Mouse (Mus musculus) cerebellum, adult 8-10 months (tissue): ENCODE measurements around the gene Trf.
"Not testable (repeated sequence)": the region's sequence is repeated elsewhere in the genome, so short reads cannot be mapped to it uniquely, and the experiment has no call there.

Source experiments
- DNase-seq: peaks from one replicate; pipeline ENCODE4 v3.0.0; 2022

Gene Trf

DNA sequence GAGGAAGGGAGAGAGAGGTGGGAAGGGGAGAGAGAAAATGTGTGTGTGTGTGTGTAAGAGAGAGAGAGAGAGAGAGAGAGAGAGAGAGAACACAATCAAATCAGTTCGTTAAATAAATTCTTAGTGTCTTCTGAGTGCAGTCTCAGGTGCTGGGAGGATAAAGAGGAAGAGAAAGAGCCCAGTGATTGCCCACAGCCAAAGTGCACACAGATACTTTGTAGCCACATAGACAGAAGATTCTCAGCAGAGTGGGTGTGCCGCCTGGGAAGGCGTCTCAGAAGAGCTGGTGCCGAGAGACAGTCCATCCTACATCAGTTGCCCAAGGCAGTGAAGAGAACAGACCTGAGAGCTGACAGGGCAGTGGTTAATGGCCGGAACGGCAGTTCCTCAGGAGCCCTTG is 16.0 kb downstream of the Trf start:
- DNase-seq = no peak

DNA sequence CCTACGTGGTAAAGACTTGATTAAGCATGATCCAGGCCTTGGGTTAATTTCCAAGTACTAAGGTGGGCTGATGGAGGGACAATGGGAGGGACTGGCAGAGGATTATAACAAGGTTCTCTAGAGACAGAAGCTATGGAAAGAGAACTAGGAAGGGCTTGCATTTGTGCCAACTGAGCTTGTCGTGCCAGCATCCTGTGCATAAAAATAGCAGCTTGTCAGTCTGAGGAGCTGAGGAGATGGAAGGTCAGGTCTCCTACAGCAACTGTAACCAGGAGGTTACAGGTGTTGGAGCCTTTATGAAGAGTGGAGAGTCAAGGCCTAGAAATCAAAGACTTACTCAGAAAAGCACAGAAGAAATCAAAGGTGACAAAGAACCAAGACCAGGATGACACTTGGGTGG is 16.6 kb downstream of the Trf start:
- DNase-seq = no peak

DNA sequence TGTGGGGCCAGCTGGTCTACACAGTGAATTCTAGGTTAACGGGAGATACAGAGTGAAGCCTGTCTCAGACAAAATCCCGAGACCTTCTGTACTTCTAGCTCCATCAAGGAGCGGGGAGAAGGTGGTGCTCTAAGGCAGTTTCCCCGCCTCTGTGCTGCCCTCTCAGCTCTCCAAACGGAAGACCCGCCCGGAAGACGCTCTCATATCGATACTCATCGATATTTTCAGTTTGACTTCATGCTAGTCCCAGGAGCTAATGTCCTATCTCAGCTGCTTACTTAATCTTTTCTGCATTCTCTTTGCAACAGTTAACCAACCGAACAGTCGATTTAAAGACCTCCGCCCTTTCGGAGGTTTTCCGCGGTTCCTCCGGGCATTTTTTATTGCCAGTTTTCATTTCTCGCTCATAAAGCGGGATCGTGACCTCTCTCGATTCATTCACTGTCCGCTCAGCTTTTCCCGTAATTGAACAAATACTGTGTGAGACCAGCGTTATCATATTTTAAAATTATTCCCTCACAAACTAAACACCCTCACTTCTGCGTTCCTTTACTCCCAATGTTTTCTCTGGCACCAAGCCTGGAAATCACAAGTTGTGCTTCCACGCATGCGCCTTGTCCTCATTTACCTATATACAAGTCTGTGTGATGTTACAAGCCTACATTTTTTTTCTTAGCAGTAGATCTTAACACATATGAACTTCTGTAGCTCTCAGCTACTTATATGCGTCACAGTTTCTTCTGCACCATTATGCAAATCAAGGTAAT is 17.4 kb downstream of the Trf start:
- no peak for DNase-seq

DNA sequence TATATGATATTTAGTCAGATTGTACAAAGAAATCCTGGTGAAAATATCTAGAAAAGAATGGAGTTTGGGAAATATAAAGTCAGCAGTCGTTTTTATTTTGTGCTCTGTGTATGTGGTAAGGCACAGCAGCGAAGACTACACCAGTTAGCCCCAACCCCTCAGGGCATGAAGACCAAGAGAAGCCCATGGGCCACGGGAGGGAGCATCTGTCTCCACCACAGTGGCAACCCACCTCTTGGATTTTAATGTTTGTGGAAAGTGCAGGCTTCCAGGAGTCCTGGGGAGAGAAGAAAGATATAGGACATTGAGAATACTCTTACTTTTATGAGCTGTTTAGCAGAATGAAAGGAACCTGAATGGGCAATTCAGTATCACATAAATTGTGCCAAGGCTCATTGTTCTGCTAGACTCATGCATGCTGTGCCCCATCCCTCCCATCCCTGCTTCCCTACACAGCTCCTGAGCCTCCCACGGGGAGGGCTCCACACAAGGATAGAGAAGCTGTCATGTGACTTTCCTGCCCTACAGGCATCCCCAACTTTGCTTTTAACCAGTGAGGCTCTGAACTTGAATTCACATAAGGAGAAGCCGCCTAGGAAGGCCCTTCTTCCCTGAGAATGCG is 21.3 kb downstream of the Trf start:
- no peak for DNase-seq

DNA sequence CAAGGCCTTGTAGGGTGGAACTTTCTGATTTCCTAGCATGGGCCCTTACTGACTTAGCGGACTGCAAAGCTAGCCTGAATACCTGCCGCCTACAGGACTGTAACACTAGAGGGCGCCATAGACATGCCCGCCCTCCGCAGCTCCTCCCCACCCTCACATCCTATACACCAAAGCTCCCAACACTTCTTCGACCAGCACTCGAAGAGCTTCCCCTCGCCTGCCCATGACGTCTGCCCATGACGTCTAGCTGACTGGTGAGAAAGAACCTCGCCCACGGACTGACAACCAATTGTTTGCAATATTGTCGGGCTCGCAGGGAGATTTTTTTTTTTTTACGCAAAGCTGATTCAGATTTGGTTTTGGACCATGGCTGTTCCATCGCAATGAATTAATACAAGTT is 22.4 kb downstream of the Trf start:
- DNase-seq = peak; percentile 62

DNA sequence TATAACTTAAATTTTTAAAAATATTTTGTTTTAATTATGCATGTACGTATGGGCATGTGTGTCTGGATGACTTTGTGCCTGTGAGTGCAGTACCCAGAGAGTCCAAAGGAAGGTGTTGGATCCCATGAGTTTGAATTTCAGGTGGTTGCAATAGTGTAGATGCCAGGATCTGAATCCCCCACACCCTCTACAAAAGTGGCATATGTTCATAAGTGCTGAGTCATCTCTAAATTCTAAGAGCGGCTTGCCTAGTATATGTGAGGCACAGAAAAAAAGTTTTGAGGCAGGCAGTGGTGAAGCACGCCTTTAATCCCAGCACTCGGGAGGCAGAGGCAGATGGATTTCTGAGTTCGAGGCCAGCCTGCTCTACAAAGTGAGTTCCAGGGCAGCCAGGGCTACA is 24.5 kb downstream of the Trf start:
- no peak for DNase-seq

DNA sequence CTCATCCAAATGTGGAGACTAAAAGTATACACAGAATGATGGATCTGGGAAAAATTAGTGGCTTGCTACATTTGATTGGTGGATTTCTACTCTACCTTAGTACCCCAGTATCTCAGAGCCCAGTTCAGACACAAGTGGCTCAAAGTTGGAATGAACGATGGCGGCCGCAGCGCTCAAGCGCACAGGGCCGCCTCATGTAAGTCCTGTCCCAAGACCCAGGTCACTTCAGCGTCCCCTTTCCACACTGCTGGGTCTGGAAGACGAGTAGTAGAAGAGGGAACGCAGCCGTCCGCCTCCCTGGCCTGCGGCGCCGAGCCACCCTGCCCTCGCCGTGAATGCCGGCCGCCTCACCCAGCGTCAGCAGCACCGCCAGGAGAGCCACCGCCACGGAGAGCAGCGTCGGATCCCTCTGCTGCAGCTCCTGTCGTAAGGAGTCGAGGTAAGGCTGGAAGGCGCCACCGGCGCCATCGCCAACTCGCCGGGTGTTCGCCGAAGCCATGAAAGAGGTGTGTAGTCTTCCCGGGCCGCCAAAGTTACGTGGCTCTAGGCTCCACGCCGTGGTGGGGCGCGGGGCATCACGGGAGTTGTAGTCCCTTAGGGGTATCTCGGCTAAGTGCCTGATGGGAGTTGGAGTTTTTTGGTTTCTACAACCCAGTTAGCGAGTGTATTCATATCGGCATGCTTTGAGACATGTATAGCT is 28.5 kb downstream of the Trf start, which contains the start of gene Srprb:
Gene Srprb, minus strand, starts transcription at position 577 of the 700 bp plus-strand sequence.
- DNase-seq = peak; percentile 90

DNA sequence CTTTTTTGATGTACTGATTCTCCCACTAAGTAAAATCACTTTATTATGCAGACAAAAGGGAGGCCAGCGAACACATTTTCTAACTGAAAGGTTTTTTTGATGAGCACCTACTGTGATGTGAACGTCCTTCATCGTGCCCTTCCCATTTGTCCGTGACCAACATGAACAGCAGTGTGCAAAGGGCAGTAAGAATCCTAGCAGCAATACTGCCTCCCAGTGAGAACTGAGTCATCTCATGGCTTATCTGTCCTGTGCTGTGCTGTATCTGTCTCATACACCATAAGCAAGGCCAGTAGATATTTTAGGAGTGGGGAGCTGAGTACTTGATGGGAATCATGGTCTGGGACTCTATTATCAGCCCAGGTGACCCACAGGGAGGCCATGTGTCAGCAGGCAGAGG is 41.8 kb downstream of the Trf start:
- no peak for DNase-seq

DNA sequence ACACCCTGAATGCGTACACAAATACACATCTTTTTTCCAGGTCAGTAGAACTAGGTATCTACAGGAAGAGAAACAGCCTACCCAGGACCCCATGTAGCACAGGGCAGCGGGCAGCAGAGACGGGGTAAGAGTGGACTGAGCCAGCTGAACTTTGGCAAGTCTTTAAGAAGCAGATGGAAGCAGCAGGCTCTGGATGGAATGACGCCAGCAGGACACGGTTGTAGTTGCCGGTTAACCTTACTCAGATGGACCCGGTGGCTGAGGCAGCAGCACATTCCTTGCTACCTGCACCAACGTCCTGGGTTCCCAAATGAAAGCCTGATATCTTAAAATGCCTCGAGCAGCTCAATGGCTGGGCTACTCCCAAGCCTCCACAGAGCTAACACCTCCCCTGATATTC is 43.5 kb downstream of the Trf start:
- peak; percentile 73 for DNase-seq

DNA sequence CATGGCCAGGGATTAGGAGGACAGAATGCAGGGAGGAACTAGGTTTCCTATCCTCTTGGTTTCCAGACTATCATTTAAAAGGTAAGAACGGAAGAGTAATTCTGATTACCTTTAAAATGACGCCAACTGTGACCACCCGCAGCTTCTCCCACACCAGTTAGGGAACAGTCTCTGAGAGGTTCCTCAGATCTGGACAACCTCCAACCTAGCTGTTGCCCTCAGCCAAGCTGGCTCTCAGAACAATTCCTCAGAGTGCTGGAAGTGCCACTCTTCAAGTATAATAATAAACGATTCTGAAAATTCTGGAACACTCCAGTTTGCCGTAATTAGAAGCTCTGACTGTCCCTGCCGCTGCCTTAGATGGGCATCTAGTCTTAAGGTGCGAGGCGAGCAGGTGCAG is 44.3 kb downstream of the Trf start:
- peak; percentile 38 for DNase-seq

DNA sequence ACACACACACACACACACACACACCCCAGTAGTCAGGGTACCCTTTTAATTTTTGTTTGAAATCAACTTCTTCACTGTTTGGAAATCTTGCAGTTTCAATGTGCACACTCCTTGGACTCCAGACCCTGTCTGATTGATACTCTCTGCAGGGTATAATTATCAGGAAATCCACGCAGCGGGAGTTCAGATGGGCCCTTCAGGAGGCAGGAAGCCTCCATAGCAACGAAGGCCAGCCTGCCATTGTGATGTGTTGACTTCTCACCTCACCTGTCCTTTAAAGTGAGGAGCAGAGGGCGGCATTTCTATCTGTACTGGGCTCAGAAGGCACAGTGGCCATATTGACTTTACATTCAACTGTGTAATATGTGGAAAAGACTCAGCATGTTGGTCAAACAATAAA is 45.4 kb downstream of the Trf start:
- DNase-seq = no peak

DNA sequence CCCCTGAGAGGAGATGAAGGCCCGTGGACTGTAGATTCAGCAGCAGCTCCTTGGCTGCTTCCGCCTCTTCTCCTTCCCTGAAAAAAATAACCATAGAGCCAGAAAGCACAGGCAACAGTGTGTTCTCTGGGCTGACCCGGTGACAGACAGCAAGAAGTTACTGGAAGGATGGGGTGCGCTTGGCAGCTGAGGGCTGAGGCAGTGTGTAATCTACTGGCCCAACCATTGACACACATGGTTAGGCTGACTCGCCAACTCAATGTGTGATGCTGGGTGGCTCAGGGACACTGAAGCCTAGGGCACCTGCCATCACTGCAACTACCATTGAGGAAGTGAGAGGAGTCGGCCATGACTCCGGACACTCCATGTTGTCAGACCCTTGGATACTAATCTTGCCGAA is 48.4 kb downstream of the Trf start:
- no peak for DNase-seq

DNA sequence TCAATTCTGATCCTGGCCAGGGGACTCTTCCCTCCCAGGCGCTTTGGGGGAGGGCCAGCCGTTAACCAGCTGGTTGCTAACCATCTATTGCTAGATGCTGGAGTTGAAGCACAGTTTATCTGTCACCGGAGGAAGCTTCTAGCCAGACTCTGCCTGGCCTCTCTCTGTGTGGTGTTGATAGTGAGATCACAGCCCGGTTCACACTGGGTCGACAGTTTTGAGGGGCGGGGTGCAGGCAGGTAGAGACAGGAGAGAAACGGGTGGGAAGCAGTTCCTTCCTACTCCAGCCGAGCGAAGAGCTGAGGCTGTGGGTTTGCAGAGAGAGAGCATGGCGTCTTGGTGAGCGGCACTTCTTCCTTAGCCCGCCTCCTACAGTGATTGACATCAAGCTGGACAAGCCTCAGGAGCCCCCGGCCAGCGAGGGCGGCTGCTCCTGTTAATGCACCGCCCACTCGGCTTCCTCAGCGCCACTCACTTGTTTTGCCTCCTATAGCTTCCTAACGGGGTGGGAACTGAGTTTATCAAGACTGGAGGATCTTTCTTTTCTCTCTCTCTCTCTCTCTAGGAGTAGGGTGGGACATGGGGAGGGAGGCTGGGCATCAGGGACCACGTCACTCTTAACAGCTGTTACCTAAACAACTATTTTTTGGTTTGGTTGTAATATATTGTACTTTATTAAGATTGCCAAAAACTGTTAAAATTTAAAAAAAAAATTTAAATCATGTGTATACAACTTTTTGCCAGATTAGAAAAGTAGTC is 49.3 kb downstream of the Trf start:
- DNase-seq = no peak

DNA sequence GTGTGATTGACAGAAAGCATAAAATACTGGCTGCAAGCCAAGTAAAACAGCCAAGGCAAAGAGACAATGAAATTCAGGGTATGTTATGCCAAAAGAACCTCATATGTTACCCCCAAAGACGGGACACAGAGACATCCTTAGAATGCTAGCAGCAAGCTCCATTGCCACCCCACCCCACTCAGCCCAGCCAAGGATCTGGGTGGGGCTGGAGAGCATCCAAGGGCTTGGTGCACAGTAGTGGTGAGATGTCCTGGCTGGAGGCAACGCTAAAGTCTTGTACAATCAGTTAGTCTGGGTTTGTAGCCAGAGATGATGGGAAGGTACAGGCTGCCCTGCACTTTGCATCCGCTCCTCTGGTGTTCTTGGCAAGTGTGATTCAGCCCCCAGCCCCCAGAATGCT is 49.9 kb downstream of the Trf start:
- peak; percentile 44 for DNase-seq

DNA sequence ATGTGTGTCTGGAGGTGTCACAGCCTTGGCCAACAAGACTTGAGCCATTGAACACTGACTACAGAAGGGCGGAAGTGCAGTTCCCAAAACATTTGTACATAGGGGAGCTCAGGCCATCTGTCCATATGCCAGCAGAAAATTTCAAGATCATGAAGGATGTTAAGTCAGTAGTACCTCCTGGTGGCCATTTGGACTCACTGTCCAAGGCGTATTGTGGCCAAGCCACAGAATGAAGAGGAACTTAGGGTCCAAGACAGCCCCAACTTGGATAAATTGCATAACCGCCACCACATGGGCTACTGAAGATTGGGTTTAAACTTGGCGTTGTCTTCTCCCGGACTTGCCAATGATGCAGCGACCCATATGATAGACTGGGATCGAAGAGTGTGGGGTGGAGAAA is 54.6 kb downstream of the Trf start:
- no peak for DNase-seq

DNA sequence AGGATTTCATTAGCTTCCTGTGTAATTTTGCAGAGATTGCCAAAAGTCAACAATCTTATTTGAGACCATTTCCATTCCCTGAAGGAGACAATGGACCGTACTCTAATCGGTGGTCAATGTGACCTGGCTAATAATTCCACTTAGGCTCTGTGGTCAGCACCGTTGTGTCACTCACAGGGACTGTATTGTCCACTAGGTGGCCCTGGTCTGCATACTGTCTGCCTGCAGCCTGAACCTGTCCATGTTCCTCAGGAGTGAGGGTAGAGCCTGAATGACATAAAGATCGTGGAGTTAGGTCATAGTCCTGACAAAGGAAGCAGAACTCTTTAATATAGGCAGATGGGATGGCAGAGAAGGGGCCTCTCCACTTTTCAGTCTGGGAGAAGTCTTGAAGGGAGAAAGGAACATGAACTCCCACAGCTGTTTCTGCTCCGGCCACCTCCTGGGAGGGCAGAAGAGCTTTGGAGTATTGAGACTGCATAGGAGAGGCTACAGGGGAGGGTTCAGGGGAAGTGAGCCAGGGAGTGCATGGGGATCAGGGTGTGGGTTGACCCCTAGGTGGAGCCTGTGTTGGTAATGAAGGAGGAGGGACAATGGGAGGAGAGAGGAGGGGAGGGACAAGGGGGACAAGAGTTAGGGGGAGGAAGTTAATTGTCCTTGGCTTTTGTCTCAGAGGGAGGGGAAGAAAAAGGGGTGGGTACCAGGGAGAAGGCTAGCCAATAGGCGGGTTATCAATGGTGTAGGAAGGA is 55.3 kb downstream of the Trf start:
- DNase-seq = no peak

DNA sequence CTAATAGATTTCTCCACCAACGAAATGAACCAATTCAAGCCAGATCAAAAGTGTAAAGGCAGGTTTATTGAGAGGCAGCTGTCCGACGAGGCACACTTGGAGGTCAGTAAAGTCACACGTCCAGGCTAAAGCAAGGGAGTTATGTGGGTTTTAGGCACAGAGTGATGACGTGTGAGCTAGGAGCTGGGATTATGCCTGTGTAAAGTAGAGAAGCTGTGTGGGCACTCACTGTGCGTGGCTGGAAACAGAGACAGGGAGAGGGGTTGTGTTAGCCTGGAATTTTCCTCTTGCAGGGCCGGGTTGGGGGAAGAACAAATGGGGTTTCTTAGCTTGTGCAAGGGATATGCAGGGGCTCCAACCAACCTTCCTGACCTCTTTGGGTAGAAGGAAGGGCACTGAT is 61.5 kb downstream of the Trf start:
- no peak for DNase-seq

DNA sequence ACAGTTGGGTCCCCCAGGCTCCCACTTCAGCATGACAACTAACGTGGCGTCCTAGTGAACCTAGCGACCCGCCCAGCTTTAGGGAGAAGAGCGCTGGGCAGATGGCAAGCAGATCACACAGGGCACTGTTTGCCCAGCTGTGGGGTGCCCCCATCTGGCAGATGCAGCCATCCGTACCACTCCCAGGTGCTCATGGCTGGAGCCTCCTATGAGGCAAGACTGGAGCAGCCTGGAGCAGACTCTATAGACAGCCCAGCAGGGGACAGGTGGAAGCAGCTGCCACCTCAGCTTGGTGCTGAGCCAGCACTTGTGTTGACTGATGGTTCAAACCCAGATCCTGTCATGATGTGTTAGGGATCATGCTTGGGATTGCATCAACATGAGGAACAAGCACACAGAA is 62.2 kb downstream of the Trf start:
- no peak for DNase-seq

DNA sequence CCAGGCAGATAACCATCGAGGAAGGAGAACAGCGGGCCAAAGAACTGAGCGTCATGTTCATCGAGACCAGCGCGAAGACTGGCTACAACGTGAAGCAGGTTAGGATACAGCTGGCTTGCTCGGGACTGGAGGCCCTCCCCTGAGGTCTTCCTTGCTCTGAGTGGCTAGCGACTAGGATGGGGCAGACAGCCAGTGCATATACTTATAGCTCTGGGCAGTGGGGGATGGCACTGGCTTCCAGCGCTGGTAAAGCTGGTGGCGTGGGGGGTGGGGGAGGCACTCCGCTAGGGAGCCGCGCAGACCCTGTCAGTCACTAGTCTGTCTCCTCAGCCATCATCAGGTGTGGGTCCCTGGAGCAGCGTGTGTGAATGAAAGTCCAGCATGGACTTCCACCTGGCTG is 66.4 kb downstream of the Trf start:
- DNase-seq = no peak

DNA sequence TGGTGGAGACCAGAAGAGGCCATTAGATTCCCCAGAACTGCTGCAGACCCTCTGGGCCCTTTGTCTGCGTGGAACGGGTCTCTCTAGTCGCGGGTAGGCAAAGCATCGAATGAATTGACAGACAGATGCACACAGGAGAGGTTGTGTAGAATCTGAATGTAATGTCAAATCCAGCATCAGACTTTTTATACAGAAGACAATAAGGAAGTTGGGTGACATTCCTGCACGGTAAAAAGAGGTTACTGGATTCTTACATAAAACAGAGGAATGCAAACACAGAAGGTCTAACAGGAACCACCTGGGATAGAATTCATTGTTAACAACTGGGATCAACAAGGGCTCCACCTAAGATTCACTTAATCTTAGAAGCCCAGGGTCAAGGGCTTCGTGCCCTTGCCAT is 75.1 kb downstream of the Trf start:
- DNase-seq = not testable (repeated sequence)

DNA sequence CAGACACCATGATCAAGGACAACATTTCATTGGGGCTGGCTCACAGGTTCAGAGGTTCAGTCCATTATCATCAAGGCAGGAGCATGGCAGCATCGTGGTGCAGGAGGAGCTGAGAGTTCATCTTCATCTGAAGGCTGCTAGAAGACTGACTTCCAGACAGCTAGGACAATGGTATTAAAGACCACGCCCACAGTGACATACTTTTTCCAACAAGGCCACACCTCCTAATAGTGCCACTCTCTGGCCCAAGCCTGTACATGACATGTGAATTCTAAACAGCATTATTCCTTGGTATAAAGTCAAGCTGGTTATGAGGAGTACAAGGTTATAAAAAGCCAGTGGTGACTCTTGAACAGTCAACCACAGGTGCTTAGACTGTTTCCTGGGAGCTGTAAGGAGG is 75.7 kb downstream of the Trf start:
- DNase-seq = no peak
